Mouse (Mus musculus): ENCODE measurements around the gene Mprip. TPM values are rescaled to one million over a fixed set of nuclear protein-coding genes. Genes with fewer than 3 reads are reported as not detected.

The Mprip gene
- polyA plus RNA-seq, 1 experiment = 3.0 TPM

DNA sequence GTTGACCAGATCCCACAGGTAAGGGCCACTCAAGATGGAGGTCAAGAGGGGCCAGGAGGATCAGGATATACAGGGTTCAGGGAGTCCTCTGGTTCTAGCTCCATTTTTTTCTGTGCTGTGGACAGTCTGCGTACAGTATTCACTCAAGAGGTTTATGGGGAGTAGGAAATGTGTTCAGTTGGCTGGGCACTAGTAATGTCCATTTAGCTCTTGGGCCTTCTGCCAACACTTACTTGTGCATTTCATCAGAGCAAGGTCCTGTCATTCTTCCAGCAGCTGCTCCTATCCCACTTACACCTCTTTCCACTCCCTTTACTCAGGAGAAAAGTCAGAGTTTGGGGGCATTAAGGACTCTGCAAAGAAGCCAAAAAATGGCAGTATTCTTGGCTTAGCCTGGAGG lies 33.4 kb downstream of the Mprip start:
- Histone ChIP-seq H3K4me1 (ENCODE audit: control insufficient read depth) (no peaks in the 10 kb centered on the region; the same call in 1 of the 2 replicates), H3K27me3 (ENCODE audit: control insufficient read depth) (no peaks in the 10 kb centered on the region), H3K9me3 (ENCODE audit: control insufficient read depth, low read length) (no peaks in the 10 kb centered on the region), H3K36me3 (ENCODE audit: control insufficient read depth) (peaks cover 26% of the 10 kb centered on the region), H3K4me3 (replicated peaks) (no peak overlapping the region)
- TF ChIP-seq GATA1 (IDR thresholded peaks at IDR 0.05; ENCODE audit: low read length) = no peak
- no peak for TF ChIP-seq TAL1 (IDR thresholded peaks at IDR 0.05; ENCODE audit: low read length)

GRCm38 (mm10) chr11:59695550-59695949 lies 34.4 kb downstream of the Mprip start:
- peaks cover 30% of the 10 kb centered on the region for H3K36me3 ChIP-seq (ENCODE audit: control insufficient read depth)
- TF ChIP-seq TAL1 (IDR thresholded peaks at IDR 0.05; ENCODE audit: low read length) (no peak), GATA1 (IDR thresholded peaks at IDR 0.05; ENCODE audit: low read length) (no peak)

DNA sequence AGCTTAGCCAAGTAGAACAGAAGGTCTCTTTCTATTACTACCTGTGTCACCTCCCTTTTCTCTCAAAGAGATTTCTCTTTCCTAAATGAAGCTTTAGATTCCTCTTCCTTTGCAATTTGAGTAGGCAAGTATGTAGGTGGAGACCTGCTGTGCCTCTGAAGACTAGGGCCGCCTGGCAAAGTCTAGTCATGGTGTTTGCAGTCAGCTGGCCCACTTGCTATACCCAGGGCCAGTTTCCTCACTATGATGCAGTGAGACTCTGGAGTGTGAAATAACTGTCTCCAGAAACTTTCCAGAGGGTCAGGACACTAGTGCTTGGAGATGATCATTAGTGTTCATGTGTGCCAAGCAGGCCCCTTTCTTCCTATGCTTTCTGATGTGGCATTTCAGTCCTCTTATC lies 36.5 kb downstream of the Mprip start:
- H3K9me3 ChIP-seq (ENCODE audit: control insufficient read depth, low read length) = no peaks in the 10 kb centered on the region
- H3K4me3 ChIP-seq (replicated peaks) = no peak overlapping the region
- peaks cover 41% of the 10 kb centered on the region for H3K36me3 ChIP-seq (ENCODE audit: control insufficient read depth)
- H3K27me3 ChIP-seq (ENCODE audit: control insufficient read depth) = no peaks in the 10 kb centered on the region
- no peaks in the 10 kb centered on the region; the same call in 1 of the 2 replicates for H3K4me1 ChIP-seq (ENCODE audit: control insufficient read depth)
- TF ChIP-seq GATA1 (IDR thresholded peaks at IDR 0.05; ENCODE audit: low read length) (no peak), TAL1 (IDR thresholded peaks at IDR 0.05; ENCODE audit: low read length) (no peak)

More at GRCm38 (mm10) chr11:59695550-59695949, 34.4 kb downstream of the Mprip start:
- H3K27me3 ChIP-seq (ENCODE audit: control insufficient read depth) = no peaks in the 10 kb centered on the region
- H3K4me1 ChIP-seq (ENCODE audit: control insufficient read depth) = no peaks in the 10 kb centered on the region; the same call in 1 of the 2 replicates
- H3K4me3 ChIP-seq (replicated peaks) = no peak overlapping the region
- H3K9me3 ChIP-seq (ENCODE audit: control insufficient read depth, low read length) = no peaks in the 10 kb centered on the region

- peaks cover 41% of the 10 kb centered on the region for H3K36me3 ChIP-seq (ENCODE audit: control insufficient read depth)
- no peak for TF ChIP-seq TAL1 (IDR thresholded peaks at IDR 0.05; ENCODE audit: low read length)
- TF ChIP-seq GATA1 (IDR thresholded peaks at IDR 0.05; ENCODE audit: low read length) = no peak
Measured at GRCm38 (mm10) chr11:59700787-59701186, 39.7 kb downstream of the Mprip start.

DNA sequence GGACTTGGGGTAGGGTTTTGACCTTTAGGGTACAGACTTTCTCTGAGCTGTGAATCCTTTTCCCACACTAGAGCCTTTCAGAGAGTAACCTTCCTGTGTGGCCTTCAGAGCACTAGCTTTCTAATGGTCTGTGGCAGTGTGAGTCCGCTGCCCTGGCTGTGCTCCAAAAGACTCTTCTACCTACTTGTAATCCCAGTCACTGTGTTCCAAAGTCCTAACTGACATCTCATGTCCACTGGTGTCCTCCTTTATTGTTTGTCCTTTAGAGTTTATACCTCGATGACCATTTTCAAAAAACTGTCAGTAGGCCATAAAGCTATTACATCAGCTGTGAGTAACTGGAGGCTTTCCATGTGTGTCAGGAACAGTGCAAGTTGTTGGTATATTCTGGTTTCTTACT lies 44.0 kb downstream of the Mprip start:
- H3K9me3 ChIP-seq (ENCODE audit: control insufficient read depth, low read length) = no peaks in the 10 kb centered on the region
- H3K4me3 ChIP-seq (replicated peaks) = no peak overlapping the region
- no peaks in the 10 kb centered on the region for H3K4me1 ChIP-seq (ENCODE audit: control insufficient read depth)
- H3K36me3 ChIP-seq (ENCODE audit: control insufficient read depth) = peaks cover 16% of the 10 kb centered on the region
- TF ChIP-seq TAL1 (IDR thresholded peaks at IDR 0.05; ENCODE audit: low read length) = no peak
- no peak for TF ChIP-seq GATA1 (IDR thresholded peaks at IDR 0.05; ENCODE audit: low read length)
- H3K27me3 ChIP-seq (ENCODE audit: control insufficient read depth) = no peaks in the 10 kb centered on the region

More at GRCm38 (mm10) chr11:59700787-59701186, 39.7 kb downstream of the Mprip start:
- Histone ChIP-seq H3K4me1 (ENCODE audit: control insufficient read depth) (no peaks in the 10 kb centered on the region), H3K27me3 (ENCODE audit: control insufficient read depth) (no peaks in the 10 kb centered on the region), H3K4me3 (replicated peaks) (no peak overlapping the region), H3K9me3 (ENCODE audit: control insufficient read depth, low read length) (no peaks in the 10 kb centered on the region)

GRCm38 (mm10) chr11:59707481-59707880 lies 46.4 kb downstream of the Mprip start:
- Histone ChIP-seq H3K9me3 (ENCODE audit: control insufficient read depth, low read length) (no peaks in the 10 kb centered on the region), H3K36me3 (ENCODE audit: control insufficient read depth) (peaks cover 4% of the 10 kb centered on the region), H3K4me1 (ENCODE audit: control insufficient read depth) (no peaks in the 10 kb centered on the region), H3K27me3 (ENCODE audit: control insufficient read depth) (no peaks in the 10 kb centered on the region), H3K4me3 (replicated peaks) (no peak overlapping the region)
- no peak for TF ChIP-seq TAL1 (IDR thresholded peaks at IDR 0.05; ENCODE audit: low read length)
- no peak for TF ChIP-seq GATA1 (IDR thresholded peaks at IDR 0.05; ENCODE audit: low read length)

DNA sequence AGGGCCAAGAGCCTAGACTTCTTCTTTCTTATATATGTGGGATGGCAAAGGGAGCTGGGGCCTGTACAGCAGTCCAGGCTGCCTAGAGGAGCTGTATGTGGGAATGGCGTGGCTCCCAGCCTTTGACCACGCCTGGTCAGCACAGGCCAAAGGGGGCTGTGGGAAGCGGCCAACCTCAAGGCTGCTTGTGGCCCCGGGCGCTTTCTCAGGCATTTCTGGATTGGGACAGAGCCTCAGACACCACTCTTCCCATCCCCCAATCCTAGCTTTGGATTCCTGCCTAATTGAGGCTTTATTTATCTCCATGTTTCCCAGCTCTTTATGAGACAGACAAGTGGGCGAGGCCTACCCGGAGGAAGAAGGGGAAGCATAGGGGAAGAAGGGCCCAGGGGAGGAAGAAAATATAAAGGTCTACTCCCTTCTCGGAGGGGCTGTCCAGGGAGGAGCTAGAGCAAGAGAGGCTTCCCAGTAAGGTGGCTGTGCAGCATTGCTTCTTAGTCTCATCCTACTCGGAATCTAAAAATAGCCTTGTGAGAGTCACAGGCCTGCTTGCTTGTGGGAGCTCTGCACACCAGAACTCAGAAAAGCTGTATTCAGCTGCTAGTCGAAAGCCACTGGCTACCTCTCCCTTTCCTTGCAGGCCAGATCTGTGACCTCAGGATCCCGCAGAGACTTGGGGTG lies 47.0 kb downstream of the Mprip start:
- Histone ChIP-seq H3K4me1 (ENCODE audit: control insufficient read depth) (no peaks in the 10 kb centered on the region), H3K9me3 (ENCODE audit: control insufficient read depth, low read length) (no peaks in the 10 kb centered on the region), H3K36me3 (ENCODE audit: control insufficient read depth) (peaks cover 4% of the 10 kb centered on the region), H3K27me3 (ENCODE audit: control insufficient read depth) (no peaks in the 10 kb centered on the region), H3K4me3 (replicated peaks) (no peak overlapping the region)
- TF ChIP-seq TAL1 (IDR thresholded peaks at IDR 0.05; ENCODE audit: low read length) (no peak), GATA1 (IDR thresholded peaks at IDR 0.05; ENCODE audit: low read length) (no peak)

DNA sequence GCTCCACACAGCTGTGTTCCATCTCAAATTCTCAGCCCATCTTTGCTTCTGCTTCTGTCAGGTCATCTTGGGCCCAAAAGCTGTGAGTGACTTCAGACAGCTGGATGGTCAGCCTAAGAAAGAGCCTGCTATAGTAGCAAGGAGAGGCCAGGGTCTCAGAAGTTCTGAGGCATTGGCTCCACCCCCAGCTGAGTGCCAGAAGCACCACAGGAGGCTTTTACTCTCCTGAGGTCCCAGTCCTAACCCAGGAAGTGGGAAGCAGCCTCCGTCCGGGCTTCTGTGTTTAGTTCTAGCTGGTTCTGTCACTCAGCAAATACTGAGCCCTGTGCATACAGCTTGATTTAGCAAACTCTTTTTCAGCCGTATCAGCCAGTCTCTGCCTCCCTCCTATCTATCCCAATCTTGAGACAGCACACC lies 54.3 kb downstream of the Mprip start:
- H3K27me3 ChIP-seq (ENCODE audit: control insufficient read depth) = no peaks in the 10 kb centered on the region
- no peak overlapping the region for H3K4me3 ChIP-seq (replicated peaks)
- no peak for TF ChIP-seq TAL1 (IDR thresholded peaks at IDR 0.05; ENCODE audit: low read length)
- TF ChIP-seq GATA1 (IDR thresholded peaks at IDR 0.05; ENCODE audit: low read length) = no peak
- peaks cover 43% of the 10 kb centered on the region for H3K4me1 ChIP-seq (ENCODE audit: control insufficient read depth)
- no peaks in the 10 kb centered on the region for H3K9me3 ChIP-seq (ENCODE audit: control insufficient read depth, low read length)
- H3K36me3 ChIP-seq (ENCODE audit: control insufficient read depth) = peaks cover 8% of the 10 kb centered on the region

DNA sequence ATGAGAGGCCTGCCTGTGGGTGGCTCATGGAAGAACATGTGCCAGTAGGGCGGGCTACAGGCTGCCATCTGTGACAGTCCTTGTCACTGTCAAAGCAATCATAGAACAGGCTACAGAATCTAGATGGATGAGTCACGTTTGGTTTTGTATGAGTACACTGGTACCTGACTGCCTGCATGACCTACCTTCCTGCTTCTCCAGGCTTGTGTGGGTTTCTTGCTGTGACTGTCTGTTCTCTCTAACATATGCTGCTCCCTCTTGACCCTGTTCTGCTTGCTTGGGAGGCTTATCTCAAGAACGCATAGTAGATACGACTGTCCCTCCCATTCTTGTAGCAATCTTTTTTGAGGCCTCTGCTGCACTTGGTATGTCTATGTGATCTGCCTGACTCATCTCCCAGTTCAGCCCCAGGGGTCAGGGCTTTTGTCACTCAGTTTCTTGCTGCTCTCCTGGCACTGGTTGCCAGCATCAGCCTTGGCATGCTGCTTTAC lies 56.7 kb downstream of the Mprip start:
- TF ChIP-seq TAL1 (IDR thresholded peaks at IDR 0.05; ENCODE audit: low read length) = no peak
- no peak for TF ChIP-seq GATA1 (IDR thresholded peaks at IDR 0.05; ENCODE audit: low read length)
- peaks cover 8% of the 10 kb centered on the region for H3K36me3 ChIP-seq (ENCODE audit: control insufficient read depth)
- H3K4me1 ChIP-seq (ENCODE audit: control insufficient read depth) = peaks cover 66% of the 10 kb centered on the region
- no peaks in the 10 kb centered on the region for H3K27me3 ChIP-seq (ENCODE audit: control insufficient read depth)
- no peaks in the 10 kb centered on the region for H3K9me3 ChIP-seq (ENCODE audit: control insufficient read depth, low read length)
- no peak overlapping the region for H3K4me3 ChIP-seq (replicated peaks)

Measured in erythroblast, embryonic 14.5 days (primary cell).